Mouse (Mus musculus) megakaryocyte progenitor cell, adult 5-6 weeks (primary cell): Measurements from ENCODE around the gene 4930556J24Rik. TPM values are rescaled to one million over a fixed set of nuclear protein-coding genes. Genes with fewer than 3 reads are reported as not detected.

Experiments
- ATAC-seq: replicated peaks from 2 replicates; pipeline ENCODE4 v1.8.0; 2016; ENCODE audit warnings: mild to moderate bottlenecking, moderate TSS enrichment, inconsistent platforms; ENCODE audit not compliant: poor library complexity
- total RNA-seq, 2 experiments: library from RNA; stranded (forward) in 1 of 2; stranded (reverse) in 1 of 2; fragments of 157-497, 149-512 nt in 1 of 2; fragments of 200-1000 nt in 1 of 2; gene quantifications; 2 replicates each; pipeline versions ENCODE4 v1.2.3 to v1.2.4; 2015 to 2017

4930556J24Rik gene
- total RNA-seq, 2 experiments from 2014 or later, result not detected

- peak; percentile 100 for ATAC-seq
These were observed 81.9 kb downstream of the 4930556J24Rik start, which contains the start of the genes 4921536K21Rik and Dusp18 for GRCm38 (mm10) chr11:3894406-3895281. TSS of gene 4921536K21Rik (minus strand) at chr11:3895098. TSS of gene Dusp18 (plus strand) at chr11:3895240.

DNA sequence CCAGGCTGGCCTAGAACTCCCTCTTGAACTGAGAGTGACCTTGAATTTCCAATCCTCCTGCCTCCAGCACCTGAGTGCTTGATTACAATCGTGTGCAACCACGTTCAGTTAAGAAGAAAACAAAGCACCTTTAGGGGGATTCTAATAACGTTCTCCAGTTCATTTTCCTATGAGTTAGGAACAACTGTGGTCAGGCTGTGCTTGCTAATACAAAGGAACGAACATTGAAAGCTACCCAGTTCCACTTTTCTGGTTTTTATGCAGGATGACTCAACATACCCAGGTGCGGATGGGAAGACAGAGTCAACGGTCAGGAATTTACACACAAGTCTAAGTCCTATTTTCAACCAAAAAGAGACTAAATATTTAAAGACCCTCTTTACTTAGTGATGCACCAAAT is 82.6 kb downstream of the 4930556J24Rik start:
- no peak for ATAC-seq

Other genes with a start within 250 kb of the 4930556J24Rik start
- gene Osbp2, start 112.9 kb downstream of the 4930556J24Rik start, total RNA-seq (2015), result not detected in 2 replicates
- not detected in 2 replicates for gene Osbp2, start 112.9 kb downstream of the 4930556J24Rik start, total RNA-seq (2017)
- not detected in 2 replicates for gene 4921536K21Rik, start 81.7 kb downstream of the 4930556J24Rik start, total RNA-seq (2015)
- gene 4921536K21Rik, start 81.7 kb downstream of the 4930556J24Rik start, total RNA-seq (2017), result not detected in 2 replicates
- 0.78 and 1.2 TPM in 2 replicates for gene Dusp18, start 81.5 kb downstream of the 4930556J24Rik start, total RNA-seq (2015)
- gene Dusp18, start 81.5 kb downstream of the 4930556J24Rik start, total RNA-seq (2017), result 0.17 and 0.51 TPM in 2 replicates
- 0.94 and 2.5 TPM in 2 replicates for gene Slc35e4, start 62.1 kb downstream of the 4930556J24Rik start, total RNA-seq (2015)
- gene Slc35e4, start 62.1 kb downstream of the 4930556J24Rik start, total RNA-seq (2017), result 1.5 and 3.0 TPM in 2 replicates
- gene Tcn2, start 44.6 kb downstream of the 4930556J24Rik start, total RNA-seq (2015), result 87.8 and 102 TPM in 2 replicates
- gene Tcn2, start 44.6 kb downstream of the 4930556J24Rik start, total RNA-seq (2017), result 40.8 and 50.5 TPM in 2 replicates
- gene Pes1, start 12.8 kb downstream of the 4930556J24Rik start, total RNA-seq (2015), result 67.7 and 87.4 TPM in 2 replicates
- gene Pes1, start 12.8 kb downstream of the 4930556J24Rik start, total RNA-seq (2017), result 168 and 183 TPM in 2 replicates
- 0.37 TPM in 1 of 2 replicates, not detected in the other for gene Gal3st1, start 6.9 kb upstream of the 4930556J24Rik start, total RNA-seq (2015)
- gene Gal3st1, start 6.9 kb upstream of the 4930556J24Rik start, total RNA-seq (2017), result 0.30 and 0.75 TPM in 2 replicates
- gene Sec14l4, start 54.7 kb upstream of the 4930556J24Rik start, total RNA-seq (2015), result not detected in 2 replicates
- gene Sec14l4, start 54.7 kb upstream of the 4930556J24Rik start, total RNA-seq (2017), result not detected in 2 replicates
- not detected in 2 replicates for gene Sec14l3, start 88.1 kb upstream of the 4930556J24Rik start, total RNA-seq (2015)
- not detected in 2 replicates for gene Sec14l3, start 88.1 kb upstream of the 4930556J24Rik start, total RNA-seq (2017)
- gene Mtfp1, start 118.7 kb upstream of the 4930556J24Rik start, total RNA-seq (2015), result 9.7 and 12.0 TPM in 2 replicates
- 9.2 and 12.0 TPM in 2 replicates for gene Mtfp1, start 118.7 kb upstream of the 4930556J24Rik start, total RNA-seq (2017)
- 0.71 and 0.72 TPM in 2 replicates for gene Sec14l2, start 146.6 kb upstream of the 4930556J24Rik start, total RNA-seq (2015)
- 0.87 and 1.7 TPM in 2 replicates for gene Sec14l2, start 146.6 kb upstream of the 4930556J24Rik start, total RNA-seq (2017)
- 2.5 and 4.7 TPM in 2 replicates for gene Rnf215, start 158.4 kb upstream of the 4930556J24Rik start, total RNA-seq (2015)
- 5.9 and 8.8 TPM in 2 replicates for gene Rnf215, start 158.4 kb upstream of the 4930556J24Rik start, total RNA-seq (2017)
- 0.44 and 0.54 TPM in 2 replicates for gene Ccdc157, start 183.5 kb upstream of the 4930556J24Rik start, total RNA-seq (2015)
- gene Ccdc157, start 183.5 kb upstream of the 4930556J24Rik start, total RNA-seq (2017), result 0.67 and 0.95 TPM in 2 replicates
- gene Sf3a1, start 183.6 kb upstream of the 4930556J24Rik start, total RNA-seq (2015), result 64.8 and 65.7 TPM in 2 replicates
- 35.3 and 40.0 TPM in 2 replicates for gene Sf3a1, start 183.6 kb upstream of the 4930556J24Rik start, total RNA-seq (2017)
- gene Tbc1d10a, start 210.0 kb upstream of the 4930556J24Rik start, total RNA-seq (2015), result 1.9 and 2.7 TPM in 2 replicates
- 4.3 and 8.0 TPM in 2 replicates for gene Tbc1d10a, start 210.0 kb upstream of the 4930556J24Rik start, total RNA-seq (2017)
- 0.59 and 0.61 TPM in 2 replicates for gene Castor1, start 241.4 kb upstream of the 4930556J24Rik start, total RNA-seq (2015)
- 0.42 and 0.47 TPM in 2 replicates for gene Castor1, start 241.4 kb upstream of the 4930556J24Rik start, total RNA-seq (2017)